Mouse (Mus musculus): Measurements from ENCODE around the gene Tmcc3. TPM values are rescaled to one million over a fixed set of nuclear protein-coding genes. Genes with fewer than 3 reads are reported as not detected.

The Tmcc3 gene
- total RNA-seq, 1 experiment, result 7.0 TPM

DNA sequence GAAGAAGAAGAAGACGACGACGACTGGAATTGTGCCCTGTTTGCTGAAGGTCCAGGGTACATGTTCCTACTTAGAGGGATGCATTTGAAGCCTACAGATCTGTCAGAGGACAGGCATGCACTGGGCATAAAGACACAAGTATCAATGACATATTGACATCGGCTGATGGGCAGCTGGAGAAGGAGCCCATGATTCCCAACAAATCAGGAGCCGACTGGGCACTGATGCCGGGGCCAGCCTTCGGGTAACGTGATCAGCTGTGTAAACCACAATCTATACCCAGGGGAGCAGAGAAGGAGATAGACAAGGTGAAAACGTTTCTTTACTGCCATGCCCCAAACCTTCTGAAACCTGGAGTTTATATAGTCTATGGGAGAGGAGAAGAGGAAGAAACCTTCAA, 313.3 kb downstream of the Tmcc3 start:
- in situ Hi-C loops (cut with MboI; ENCODE audit: low sequenced_read_pairs in 2 of 2, unreplicated experiment in 2 of 2), result loop anchor here in 1 of 2 experiments (10.0 kb wide), 1 partner anchor 330 kb away; no protein-coding TSS in a partner anchor
- TF ChIP-seq ZC3H11A (IDR thresholded peaks at IDR 0.05; ENCODE audit: borderline replicate concordance, low read depth, low read length), result no peak
- TF ChIP-seq ZNF384 (IDR thresholded peaks at IDR 0.05; ENCODE audit: low read depth, low read length), result no peak
- no peak for TF ChIP-seq MAFK (IDR thresholded peaks at IDR 0.05; ENCODE audit: insufficient read depth, low read depth, low read length)
- TF ChIP-seq CHD2 (IDR thresholded peaks at IDR 0.05; ENCODE audit: low read depth, low read length), result no peak
- TF ChIP-seq HCFC1 (IDR thresholded peaks at IDR 0.05; ENCODE audit: borderline replicate concordance, insufficient read depth, low read length), result no peak

DNA sequence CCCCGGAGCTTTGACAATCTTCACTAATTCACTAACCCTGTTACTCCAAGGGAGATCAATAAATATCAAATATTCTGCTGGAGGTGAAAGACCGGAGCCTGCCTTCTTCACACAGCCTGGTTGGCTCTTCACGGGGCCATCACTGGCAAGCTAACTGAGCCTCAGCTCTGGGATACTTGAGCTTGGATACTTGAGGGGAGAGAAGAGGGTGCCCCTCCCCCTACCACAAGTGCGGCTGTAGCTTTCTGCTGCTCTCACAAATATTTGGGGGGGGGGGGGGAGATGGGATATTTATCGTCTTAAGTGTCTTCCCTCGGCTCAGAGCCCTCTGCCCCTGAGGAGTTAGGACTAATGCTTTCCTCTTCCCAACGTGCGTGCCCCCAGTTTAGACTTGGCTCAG, 313.9 kb downstream of the Tmcc3 start:
- in situ Hi-C loops (cut with MboI; ENCODE audit: low sequenced_read_pairs in 2 of 2, unreplicated experiment in 2 of 2), result loop anchor here in 1 of 2 experiments (10.0 kb wide), 1 partner anchor 329 kb away; no protein-coding TSS in a partner anchor
- TF ChIP-seq MAFK (IDR thresholded peaks at IDR 0.05; ENCODE audit: insufficient read depth, low read depth, low read length) (no peak), CHD2 (IDR thresholded peaks at IDR 0.05; ENCODE audit: low read depth, low read length) (no peak), ZC3H11A (IDR thresholded peaks at IDR 0.05; ENCODE audit: borderline replicate concordance, low read depth, low read length) (no peak), ZNF384 (IDR thresholded peaks at IDR 0.05; ENCODE audit: low read depth, low read length) (no peak), HCFC1 (IDR thresholded peaks at IDR 0.05; ENCODE audit: borderline replicate concordance, insufficient read depth, low read length) (no peak)
- H3K9ac ChIP-seq (ENCODE audit: insufficient read depth, low read depth, low read length, poor library complexity, severe bottlenecking), result no peak overlapping the region
- H3K4me1 ChIP-seq (ENCODE audit: control insufficient read depth in 2 of 2, insufficient read depth in 2 of 2, low read length in 2 of 2, poor library complexity in 1 of 2), result no peaks in the 10 kb centered on the region; a peak in 1 of 4 replicates
- no peak overlapping the region for H3K4me3 ChIP-seq (ENCODE audit: insufficient read depth in 1 of 2, low read depth in 1 of 2, low read length in 2 of 2, poor library complexity in 1 of 2, severe bottlenecking in 1 of 2)
- no peaks in the 10 kb centered on the region for H3K36me3 ChIP-seq (ENCODE audit: control insufficient read depth, insufficient read depth, low read length, poor library complexity, severe bottlenecking)
- H3K9me3 ChIP-seq (ENCODE audit: control insufficient read depth, insufficient read depth, low read depth, low read length), result no peaks in the 10 kb centered on the region
- no peak for DNase-seq (ENCODE audit: low read depth, low spot score)
- no peak overlapping the region for H3K27ac ChIP-seq (ENCODE audit: insufficient read depth, low read depth, low read length, poor library complexity, severe bottlenecking)

More for the DNA sequence above, 313.3 kb downstream of the Tmcc3 start:
- no peak overlapping the region for H3K9ac ChIP-seq (ENCODE audit: insufficient read depth, low read depth, low read length, poor library complexity, severe bottlenecking)
- no peak for DNase-seq (ENCODE audit: low read depth, low spot score)
- no peak overlapping the region for H3K4me3 ChIP-seq (ENCODE audit: insufficient read depth in 1 of 2, low read depth in 1 of 2, low read length in 2 of 2, poor library complexity in 1 of 2, severe bottlenecking in 1 of 2)
- H3K27ac ChIP-seq (ENCODE audit: insufficient read depth, low read depth, low read length, poor library complexity, severe bottlenecking), result no peak overlapping the region
- H3K36me3 ChIP-seq (ENCODE audit: control insufficient read depth, insufficient read depth, low read length, poor library complexity, severe bottlenecking), result no peaks in the 10 kb centered on the region
- H3K9me3 ChIP-seq (ENCODE audit: control insufficient read depth, insufficient read depth, low read depth, low read length), result no peaks in the 10 kb centered on the region
- H3K4me1 ChIP-seq (ENCODE audit: control insufficient read depth in 2 of 2, insufficient read depth in 2 of 2, low read length in 2 of 2, poor library complexity in 1 of 2), result no peaks in the 10 kb centered on the region; a peak in 1 of 4 replicates

DNA sequence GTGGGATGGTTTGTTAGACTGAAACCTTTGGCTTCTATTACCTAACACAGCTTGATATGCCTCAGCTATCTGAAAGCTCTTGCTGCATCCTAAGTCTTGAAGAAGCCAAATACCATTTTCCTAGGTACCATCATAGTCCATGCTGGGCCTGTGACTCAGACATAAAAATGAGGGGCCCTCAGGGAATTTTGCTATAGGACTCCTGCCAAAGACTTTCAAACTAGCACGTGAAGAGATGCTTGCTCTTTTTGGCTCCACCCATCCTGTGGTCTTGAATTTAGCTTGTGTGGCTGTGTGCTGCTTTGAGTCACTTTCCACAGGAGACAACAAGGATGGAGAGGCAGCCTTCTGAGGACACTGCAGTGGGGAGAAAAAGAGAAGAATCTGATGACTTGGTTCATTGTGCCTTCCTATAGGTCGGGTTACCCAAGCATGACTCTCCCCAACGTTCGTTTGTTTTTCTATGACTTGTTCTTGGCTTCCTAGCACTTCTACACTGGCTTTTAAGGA, 319.1 kb downstream of the Tmcc3 start:
- Histone ChIP-seq H3K9ac (ENCODE audit: insufficient read depth, low read depth, low read length, poor library complexity, severe bottlenecking) (no peak overlapping the region), H3K36me3 (ENCODE audit: control insufficient read depth, insufficient read depth, low read length, poor library complexity, severe bottlenecking) (no peaks in the 10 kb centered on the region), H3K27ac (ENCODE audit: insufficient read depth, low read depth, low read length, poor library complexity, severe bottlenecking) (no peak overlapping the region), H3K4me1 (ENCODE audit: control insufficient read depth in 2 of 2, insufficient read depth in 2 of 2, low read length in 2 of 2, poor library complexity in 1 of 2) (no peaks in the 10 kb centered on the region; a peak in 1 of 4 replicates), H3K4me3 (ENCODE audit: insufficient read depth in 1 of 2, low read depth in 1 of 2, low read length in 2 of 2, poor library complexity in 1 of 2, severe bottlenecking in 1 of 2) (no peak overlapping the region), H3K9me3 (ENCODE audit: control insufficient read depth, insufficient read depth, low read depth, low read length) (no peaks in the 10 kb centered on the region)
- no peak for DNase-seq (ENCODE audit: low read depth, low spot score)
- in situ Hi-C loops (cut with MboI; ENCODE audit: low sequenced_read_pairs in 2 of 2, unreplicated experiment in 2 of 2), result no loop called here
- TF ChIP-seq HCFC1 (IDR thresholded peaks at IDR 0.05; ENCODE audit: borderline replicate concordance, insufficient read depth, low read length) (no peak), CHD2 (IDR thresholded peaks at IDR 0.05; ENCODE audit: low read depth, low read length) (no peak), ZNF384 (IDR thresholded peaks at IDR 0.05; ENCODE audit: low read depth, low read length) (no peak), ZC3H11A (IDR thresholded peaks at IDR 0.05; ENCODE audit: borderline replicate concordance, low read depth, low read length) (no peak), MAFK (IDR thresholded peaks at IDR 0.05; ENCODE audit: insufficient read depth, low read depth, low read length) (no peak)

DNA sequence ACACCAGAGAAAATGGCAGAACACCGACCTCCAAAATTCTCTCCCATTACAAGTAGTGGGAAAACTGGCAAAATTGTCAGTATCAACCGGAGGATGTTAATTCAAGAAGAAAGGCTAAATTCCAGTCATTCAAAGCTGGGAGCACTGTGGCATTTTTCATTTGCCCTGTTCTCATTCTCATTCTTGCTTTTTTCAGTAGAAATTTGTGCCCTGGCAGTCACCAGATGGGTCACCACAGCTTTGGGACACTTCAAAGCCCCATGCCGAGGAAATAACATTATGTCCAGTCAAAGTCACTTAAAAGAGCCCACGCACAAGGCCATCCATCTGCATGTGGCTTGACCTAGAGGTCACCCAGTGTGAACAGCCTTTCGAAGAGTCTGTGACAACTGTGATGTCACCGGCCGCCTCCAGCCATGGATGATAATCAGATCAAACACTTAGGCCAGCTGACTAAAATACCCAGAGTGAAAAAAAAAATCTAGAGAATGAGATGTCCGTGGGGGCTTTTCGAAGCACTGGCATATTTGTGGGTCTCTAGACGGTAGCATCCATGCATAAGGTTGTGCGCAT, 319.9 kb downstream of the Tmcc3 start:
- no peak for DNase-seq (ENCODE audit: low read depth, low spot score)
- in situ Hi-C loops (cut with MboI; ENCODE audit: low sequenced_read_pairs in 2 of 2, unreplicated experiment in 2 of 2), result no loop called here
- no peaks in the 10 kb centered on the region; a peak in 1 of 4 replicates for H3K4me1 ChIP-seq (ENCODE audit: control insufficient read depth in 2 of 2, insufficient read depth in 2 of 2, low read length in 2 of 2, poor library complexity in 1 of 2)
- H3K27ac ChIP-seq (ENCODE audit: insufficient read depth, low read depth, low read length, poor library complexity, severe bottlenecking), result no peak overlapping the region
- TF ChIP-seq CHD2 (IDR thresholded peaks at IDR 0.05; ENCODE audit: low read depth, low read length), result no peak
- TF ChIP-seq ZNF384 (IDR thresholded peaks at IDR 0.05; ENCODE audit: low read depth, low read length), result no peak
- no peak for TF ChIP-seq MAFK (IDR thresholded peaks at IDR 0.05; ENCODE audit: insufficient read depth, low read depth, low read length)
- TF ChIP-seq HCFC1 (IDR thresholded peaks at IDR 0.05; ENCODE audit: borderline replicate concordance, insufficient read depth, low read length), result no peak
- TF ChIP-seq ZC3H11A (IDR thresholded peaks at IDR 0.05; ENCODE audit: borderline replicate concordance, low read depth, low read length), result no peak
- no peaks in the 10 kb centered on the region for H3K36me3 ChIP-seq (ENCODE audit: control insufficient read depth, insufficient read depth, low read length, poor library complexity, severe bottlenecking)
- H3K9ac ChIP-seq (ENCODE audit: insufficient read depth, low read depth, low read length, poor library complexity, severe bottlenecking), result no peak overlapping the region
- H3K4me3 ChIP-seq (ENCODE audit: insufficient read depth in 1 of 2, low read depth in 1 of 2, low read length in 2 of 2, poor library complexity in 1 of 2, severe bottlenecking in 1 of 2), result no peak overlapping the region
- H3K9me3 ChIP-seq (ENCODE audit: control insufficient read depth, insufficient read depth, low read depth, low read length), result no peaks in the 10 kb centered on the region
